Mouse (Mus musculus) adrenal gland, adult 18-20 months (tissue): ENCODE results near the gene Zfp169. TPM values are rescaled to one million over a fixed set of nuclear protein-coding genes. Genes with fewer than 3 reads are reported as not detected.

Source experiments
- DNase-seq, 2 experiments: peaks; one replicate each; pipeline ENCODE4 v3.0.0; 2021 to 2022; ENCODE audit warnings: low spot score in 2 of 2
- long read RNA-seq, 2 experiments: library from polyadenylated mRNA; stranded (forward); transcript quantifications; one replicate each; pipeline ENCODE4 v2.0.0; 2021
- total RNA-seq, 2 experiments: library from RNA; stranded (reverse); gene quantifications; 1 replicate in 1 of 2; 2 replicates in 1 of 2; pipeline ENCODE4 v1.2.3; 2021

Gene Zfp169
- 1 to 10 TPM; 7.2 to 7.4 TPM for total RNA-seq
- long read RNA-seq, experiment 1, result 0 reads
- long read RNA-seq, experiment 2, partial matches to known transcripts, result 0 of 7 reads
- long read RNA-seq, experiment 2, other reads (novel, unspliced or antisense), result 6 of 7 reads

DNA sequence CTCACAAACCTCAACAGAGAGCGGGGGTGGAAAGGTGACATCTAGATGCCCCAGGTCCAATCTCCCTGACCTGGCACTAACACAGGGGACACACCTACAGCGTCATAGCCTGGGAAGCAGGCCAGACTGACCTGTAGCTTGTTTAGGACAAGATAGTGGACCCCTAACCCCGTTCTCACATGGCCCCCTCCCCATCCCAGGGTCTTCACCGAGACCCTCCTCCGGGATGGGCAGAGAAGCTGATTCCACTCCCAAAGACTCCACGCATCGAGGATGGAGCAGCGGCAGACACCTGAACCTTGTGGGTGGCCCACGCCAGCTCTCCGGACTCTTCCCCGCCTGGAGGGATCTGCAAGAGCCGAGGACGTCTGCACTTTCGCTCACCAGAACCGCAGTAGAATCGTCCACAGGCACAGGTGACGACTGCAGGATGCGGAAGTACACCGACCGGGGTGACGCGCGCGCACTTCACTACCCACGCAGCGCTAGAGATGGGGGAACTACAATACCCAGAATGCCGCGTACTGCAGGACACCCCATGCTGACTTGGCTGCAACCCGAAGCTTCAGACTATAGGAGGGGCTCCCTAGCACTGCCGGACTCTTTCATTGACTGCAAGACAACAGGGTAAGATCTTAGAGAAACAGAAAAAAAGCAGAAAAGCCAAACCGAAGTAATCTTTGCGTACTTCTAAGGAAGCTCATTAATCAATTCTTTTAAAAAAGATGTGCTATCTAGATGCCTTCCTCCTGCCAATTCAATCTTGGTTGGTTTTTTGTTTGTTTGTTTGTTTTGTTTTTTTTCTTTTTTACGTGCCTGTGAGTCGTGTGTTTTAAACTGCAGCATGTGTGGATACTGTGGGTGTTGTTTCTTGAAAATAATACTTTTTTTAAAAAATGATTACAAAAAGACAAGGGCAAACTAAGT, at the start of gene Zfp169, which contains the start of gene A830005F24Rik:
Zfp169 (minus strand) TSS at position 449 of the 927 bp plus-strand sequence.
A830005F24Rik (plus strand) TSS at position 568 of the 927 bp plus-strand sequence.
- DNase-seq, result peak; percentile 67

DNA sequence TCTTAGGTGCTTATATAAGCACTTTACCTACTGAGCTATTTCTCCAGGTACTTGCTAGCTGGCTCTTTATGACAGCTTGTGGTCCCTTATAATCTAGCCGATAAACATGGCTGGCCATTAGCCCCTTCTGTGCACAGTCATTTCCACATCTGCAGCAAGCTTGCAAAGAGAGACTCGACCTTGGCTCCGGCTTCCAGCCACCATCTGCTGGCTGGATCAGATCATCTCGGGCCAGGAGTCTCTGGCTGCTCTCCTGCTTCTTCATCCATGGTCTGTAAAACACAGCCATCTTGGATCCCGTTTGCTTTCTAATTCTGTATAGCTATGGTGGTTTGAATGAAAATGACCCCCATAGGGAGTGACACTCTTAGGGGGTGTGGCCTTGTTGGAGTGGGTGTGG, 49.1 kb upstream of the Zfp169 start:
- no peak for DNase-seq

DNA sequence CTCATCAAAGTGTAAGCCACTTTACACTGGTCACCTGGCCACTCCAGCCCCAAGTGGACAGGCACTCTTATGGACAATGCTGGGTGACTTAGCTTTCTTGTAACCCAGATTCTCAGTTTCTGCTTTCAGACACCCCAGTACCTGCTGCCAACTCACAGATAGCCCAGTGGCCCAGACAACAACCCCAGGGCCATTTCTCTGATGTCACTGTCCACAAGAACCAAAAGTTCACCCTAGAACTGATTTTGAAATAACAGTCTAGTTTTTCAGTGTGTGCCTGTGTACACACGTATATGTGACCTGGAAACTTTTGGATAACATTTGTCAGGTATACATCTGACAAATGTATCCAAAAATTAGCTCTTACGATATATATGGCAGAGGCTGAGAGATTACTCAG, 48.2 kb upstream of the Zfp169 start:
- DNase-seq, result no peak

DNA sequence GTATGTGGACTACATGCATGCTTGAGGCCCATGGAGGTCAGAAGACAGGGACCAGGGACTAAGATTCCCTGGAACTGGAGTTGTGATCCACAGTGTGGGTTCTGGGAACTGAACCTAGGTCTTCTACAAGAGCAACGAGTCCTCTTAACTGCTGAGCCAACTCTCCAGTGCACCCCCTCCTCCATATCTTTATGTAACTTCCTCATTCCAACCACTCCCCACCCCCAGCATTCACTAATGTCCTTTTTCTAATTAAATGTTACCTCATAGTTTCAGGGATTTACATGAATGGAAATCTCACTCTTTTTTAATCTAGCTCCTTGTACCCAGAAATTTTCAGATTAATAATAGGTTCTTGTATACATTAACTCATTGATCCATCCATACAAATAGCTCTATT, 42.7 kb upstream of the Zfp169 start:
- DNase-seq, result no peak

DNA sequence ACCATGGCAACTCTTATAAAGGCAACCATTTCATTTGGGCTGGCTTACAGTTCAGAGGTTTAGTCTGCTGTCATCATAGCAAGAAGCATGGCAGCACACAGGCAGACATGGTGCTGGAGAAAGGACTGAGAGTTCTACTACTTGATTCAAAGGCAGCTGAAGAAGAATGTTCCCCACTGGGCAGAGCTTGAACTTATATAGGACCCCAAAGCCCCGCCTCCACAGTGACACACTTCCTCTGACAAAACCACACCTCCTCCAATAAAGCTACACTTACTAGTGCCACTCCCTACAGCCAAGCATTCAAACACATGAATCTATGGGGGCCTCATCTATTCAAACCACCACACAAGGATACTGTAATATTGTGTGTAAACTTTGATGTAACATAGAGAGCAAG, 41.3 kb upstream of the Zfp169 start:
- DNase-seq, result no peak

DNA sequence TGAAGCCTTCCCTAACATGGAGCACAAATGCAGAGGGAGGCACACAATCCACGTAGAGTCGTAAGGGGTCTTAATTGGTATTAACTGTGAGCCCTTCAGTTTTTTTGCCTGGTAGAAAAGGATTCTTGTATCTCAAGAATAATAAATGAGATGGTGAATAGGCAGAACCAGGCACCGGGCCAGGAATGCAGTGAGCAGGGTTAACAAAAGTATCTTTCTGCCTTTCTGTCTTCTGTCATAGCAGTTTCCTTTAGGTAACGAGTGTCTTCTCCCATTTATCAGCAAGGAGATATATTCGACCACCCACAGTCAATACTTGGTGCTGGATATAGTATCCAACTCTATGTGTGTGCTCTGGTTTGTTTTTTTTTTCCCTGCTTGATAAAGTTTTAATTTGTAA, 40.3 kb upstream of the Zfp169 start:
- DNase-seq, result no peak

DNA sequence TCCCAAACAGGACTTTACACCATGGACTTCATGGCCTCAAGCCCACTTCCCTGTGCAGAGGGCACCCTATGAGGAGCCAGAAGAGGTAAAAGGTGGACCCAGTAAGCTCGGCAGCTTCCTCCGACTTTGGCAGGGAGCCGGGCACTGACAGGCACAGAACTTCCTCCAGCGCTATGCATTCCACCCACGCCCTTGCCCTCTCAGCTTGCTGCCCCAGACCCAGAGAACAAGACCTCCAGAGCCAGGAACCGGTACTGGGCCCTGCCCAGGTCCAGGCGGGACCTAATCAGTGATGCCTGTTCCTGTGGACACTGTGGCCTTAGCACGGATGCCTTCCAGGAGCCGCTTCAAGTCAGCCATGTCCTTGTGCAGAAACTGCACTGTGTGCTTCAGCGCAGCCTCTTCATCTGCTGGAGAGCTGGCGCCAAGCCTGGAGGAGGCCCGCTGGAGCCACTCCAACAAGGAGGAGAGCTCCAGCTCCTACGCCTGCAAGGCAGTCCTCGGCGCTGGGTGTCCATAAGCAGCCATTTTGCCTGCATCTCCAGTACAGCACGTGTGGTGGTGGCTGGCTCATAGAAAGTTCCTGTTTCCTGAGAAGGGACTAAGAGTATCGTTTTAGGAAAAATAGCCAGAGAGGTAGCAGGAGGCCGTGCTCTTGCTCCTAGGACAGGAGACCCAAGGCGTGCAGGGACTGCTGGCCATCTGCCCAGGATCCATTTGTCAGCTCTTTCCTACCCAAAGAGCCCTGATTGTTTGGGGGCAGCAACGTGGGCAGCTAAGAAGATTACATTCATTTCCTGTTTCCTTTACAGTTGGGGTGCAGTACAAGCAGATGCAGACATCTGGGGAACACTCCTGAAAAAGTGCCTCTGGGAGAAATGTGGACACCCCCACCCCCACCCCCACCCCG, 39.2 kb upstream of the Zfp169 start:
- peak; percentile 83 to 88 for DNase-seq

DNA sequence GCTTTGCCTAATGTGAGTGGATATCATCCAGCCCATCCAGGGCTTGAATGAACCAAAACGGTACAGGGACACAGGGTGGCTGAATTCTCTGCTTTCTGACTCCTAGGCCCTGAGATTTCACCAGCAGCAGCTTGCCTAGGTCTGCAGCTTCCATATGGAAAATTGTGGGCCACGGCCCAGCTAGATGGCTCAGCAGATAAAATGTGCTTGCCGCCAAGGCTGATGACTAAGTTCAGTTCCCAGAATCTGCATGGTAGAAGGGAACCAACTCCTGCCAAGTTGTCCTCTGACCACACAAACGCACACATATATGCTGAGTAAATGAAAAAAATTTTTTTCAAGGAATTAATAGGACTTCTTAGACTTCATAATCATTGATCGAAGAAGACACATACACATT, 35.0 kb upstream of the Zfp169 start:
- no peak for DNase-seq

DNA sequence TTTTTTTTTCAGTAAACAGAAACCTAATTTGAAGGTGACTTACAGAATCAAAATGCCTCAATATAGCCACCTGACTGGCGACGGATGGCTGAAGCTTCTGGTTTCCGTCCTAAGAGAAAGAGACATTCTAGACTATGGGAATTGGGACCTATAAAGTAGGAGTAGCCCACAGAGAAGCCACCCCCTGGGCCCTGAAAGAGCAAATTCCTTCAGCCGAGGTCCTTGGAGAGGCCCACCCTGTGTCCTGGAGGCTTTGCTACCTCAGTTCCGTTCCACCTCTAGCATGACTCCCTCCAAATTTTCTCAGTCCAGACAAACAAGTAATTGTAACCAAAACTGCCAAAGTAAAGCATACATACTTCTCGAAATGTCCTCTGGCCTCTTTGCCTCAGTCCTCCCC, 34.4 kb upstream of the Zfp169 start:
- DNase-seq, result no peak

DNA sequence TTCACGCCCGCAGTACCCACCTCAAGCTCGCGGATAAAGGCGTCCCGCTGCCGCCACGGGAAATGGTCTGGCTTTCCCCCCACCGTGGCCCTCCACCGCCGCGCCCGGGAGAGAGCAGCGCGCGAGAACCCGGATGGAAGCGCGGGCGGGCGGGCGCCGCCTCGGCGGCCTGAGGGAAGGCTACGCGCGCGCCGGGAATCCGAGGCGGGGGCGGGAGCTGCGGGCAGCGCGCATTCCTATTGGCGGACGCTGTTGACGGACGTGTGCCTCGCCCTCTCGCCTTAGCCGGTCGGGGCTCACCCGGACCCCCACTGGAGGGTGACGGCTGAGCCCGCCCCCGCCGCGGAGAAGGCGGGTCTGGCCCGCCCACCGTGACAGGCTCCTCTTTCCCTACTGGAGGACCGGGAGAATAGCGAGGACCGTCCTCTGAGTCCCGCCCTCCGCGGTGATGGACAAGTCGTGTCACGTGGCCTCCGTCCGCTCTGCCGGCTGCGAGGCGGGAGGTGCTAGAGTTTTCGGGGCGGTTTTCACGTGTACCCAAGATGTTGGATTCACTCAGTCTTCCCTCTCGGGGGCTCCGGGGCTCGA, 33.2 kb upstream of the Zfp169 start:
- DNase-seq, result peak; percentile 98 to 99

DNA sequence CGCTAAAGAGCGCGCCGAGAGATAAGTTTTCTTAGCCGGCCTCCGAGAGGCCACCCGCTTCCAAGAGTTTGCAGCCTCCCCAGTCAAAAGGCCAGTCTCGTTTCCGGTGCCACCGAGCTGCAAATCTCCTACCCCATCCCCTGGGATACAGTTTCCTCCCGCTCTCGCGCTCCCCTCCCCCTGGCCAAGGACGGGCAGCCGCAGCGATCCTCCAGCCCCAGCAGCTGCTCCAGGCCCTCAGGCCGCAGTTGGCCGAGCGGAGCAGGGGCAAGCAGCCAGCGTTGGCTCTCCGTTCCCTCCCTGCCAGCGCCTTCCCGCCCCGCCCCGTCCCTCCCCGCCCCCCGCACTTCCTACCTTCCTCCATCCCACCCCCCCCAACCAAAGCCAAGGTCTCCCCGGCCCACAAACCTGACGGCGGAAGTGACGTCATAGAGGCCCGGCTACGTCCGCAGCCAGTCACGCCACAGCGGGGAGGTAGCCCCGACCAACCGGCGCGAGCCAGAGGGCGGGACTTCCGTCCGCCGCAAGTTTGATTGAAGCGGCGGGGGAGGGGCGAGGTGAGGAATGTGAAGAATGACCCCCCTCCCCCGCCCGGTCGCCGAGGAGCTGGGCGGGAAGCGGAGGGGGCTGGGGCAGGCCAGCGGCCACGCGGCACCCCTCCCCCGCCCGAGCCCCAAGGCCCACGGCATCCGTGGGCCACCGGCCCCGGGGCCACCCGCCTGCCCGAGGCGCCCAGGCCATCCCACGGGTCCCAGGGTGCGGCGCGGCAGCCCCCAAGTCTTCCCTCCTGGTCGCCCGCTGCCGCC, 32.4 kb upstream of the Zfp169 start:
- DNase-seq, result peak; percentile 91

DNA sequence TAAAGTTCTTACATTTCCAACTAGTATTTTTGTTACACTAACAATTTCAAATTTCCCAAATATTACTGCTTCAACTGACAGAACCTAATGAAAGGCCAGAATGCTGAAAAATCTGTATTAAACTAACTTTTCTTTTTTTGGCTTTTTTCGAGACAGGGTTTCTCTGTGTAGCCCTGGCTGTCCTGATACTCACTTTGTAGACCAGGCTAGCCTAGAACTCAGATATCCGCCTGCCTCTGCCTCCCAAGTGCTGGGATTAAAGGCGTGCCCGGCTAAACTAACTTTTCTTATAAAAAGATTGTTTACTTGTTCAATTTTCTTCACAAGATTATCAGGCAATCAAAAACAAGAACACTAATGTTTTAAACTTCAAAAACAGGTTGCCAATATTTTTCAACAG, 31.6 kb upstream of the Zfp169 start:
- no peak for DNase-seq

DNA sequence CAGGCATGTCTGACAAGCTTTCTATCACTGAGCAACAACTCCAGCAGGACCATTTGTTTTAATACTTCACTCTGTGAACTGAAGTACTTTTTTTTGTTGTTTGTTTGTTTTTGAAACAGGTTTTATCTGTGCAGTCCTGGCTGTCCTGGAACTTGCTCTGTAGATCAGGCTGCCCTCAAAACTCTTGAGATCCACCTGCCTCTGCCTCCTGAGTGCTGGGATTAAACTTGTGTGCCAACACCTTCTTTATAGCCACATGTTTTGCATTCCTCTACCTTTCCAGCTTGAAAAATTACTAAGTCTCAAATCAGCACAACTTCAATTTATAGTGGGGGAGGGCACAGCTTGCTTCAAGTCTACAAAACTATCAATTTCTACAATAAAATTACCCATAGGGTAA, 31.1 kb upstream of the Zfp169 start:
- DNase-seq, result no peak

DNA sequence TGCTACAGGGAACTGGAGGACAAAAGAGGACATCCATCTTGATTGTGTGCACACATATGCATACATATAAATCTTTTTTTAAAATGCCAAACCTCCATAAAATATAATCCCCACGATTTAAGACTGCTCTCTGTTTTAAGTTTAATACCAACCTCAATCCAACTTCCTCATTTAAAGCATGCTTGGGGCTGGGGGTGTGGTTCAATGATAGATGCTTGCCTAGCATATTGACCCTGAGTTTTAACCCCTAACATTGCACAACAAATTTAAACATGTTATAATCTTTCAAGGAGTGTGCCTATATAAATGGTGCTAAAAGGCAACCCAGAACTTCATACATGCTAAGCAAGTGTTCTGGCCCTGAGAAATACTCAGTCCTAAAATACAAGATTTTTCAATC, 27.2 kb upstream of the Zfp169 start:
- DNase-seq, result no peak

DNA sequence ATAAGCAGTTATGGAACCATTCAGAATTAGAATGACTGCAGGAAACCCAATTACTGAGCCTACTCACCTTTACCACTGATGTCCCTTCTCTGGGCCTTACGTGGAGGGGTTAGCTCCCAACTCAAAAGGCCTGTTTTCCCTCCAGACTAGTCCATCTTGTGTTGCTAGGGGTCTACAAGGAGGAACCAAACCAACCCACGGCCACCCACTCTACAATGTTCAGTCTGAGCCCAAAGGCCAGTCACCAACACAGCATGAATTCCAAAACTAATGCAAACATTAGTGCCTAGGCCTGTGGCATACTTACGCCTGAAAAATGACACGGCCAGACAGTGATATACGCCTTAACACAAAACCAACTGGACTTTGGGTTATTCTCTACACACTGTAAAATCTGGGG, 20.2 kb upstream of the Zfp169 start:
- DNase-seq, result no peak

DNA sequence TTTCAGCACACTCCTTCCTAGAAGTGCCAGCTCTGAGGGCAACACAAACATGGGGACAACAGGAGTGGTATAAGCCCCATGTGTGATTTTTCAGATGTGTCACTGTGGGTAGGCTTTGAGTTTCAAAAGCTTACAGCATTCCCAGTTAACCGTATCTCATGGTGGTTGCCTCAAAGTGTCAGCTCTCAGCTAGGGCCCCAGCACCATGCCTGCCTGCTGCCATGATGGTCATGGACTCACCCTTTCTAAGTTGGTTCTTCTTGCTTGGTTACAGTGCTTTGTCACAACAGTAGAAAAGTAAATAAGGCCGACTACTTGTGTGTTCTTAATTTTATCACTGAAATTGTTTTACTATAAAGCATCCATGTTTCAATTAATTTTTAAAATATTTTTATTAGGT, 18.2 kb upstream of the Zfp169 start:
- DNase-seq, result no peak

DNA sequence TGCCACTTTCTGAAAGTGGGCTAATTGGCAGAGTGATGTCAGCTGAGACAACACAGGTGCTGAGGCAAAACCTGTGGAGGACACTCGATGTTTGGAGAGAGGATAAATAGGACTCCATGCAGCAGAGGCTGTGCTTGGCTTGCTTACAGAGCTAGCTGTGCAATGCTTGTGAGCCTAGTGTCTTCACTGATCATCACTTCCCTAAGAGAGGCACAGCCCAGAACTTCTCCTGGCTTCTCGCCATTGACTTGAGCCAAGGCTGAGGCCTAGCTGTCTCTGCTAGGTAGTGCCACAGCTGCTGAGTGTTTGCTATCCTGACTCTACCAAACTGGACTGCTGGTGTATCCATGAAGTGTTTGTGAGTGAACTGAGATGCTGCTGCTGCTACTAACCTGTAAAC, 17.4 kb upstream of the Zfp169 start:
- peak in 1 of 2 experiments; percentile 49 for DNase-seq

DNA sequence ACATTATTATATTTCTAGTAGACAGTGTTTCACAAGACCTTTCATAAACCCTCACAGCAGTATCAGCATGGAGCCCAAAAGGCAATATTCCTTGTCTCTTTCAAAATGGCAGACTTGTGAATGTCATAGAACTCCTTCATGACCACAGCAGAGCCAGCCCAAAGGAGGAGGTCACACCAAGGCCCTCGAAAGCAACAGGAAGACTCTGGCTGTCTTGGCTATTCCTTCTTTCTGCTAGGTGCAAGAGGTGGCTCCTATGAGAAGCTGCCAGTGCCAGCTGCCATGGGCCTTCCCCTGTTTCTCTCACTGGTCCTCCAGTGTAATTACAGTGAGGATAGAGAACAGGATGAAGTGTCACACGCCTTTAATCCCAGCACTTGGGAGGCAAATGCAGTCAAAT, 15.8 kb upstream of the Zfp169 start:
- no peak for DNase-seq

DNA sequence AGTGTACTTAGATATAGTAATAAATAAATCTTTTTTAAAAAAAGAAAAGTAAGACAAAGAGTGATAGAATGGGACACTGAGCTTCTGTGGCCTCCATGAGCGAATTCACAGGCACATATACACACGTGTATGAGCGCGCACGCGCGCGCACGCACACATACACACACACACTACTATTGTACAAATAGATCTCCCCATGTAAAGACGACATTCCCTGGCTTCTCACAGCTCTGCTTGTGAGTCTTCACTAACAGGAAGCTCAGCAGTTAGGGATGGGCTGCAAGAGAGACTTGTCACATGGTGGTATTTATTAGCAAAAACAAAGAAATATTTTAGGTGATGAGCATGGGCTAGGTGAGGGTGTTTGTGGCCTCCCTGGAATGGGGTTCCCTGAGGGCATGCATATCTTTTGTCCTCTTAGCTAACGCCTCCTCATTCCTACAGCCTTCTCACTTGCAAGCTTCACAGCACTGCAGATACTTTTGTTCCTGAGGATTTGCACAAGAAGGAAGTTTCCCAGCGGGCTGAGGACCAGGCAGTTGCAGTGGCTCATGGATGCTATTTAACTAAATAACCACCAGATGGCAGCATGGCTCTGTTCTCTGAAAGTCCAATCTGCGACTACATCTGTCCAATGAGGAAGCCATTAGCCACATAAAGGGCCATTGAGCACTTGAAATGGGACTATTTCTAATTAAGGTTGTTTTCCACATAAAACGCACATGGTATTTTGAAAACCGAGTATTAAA, 15.0 kb upstream of the Zfp169 start:
- DNase-seq, result no peak

DNA sequence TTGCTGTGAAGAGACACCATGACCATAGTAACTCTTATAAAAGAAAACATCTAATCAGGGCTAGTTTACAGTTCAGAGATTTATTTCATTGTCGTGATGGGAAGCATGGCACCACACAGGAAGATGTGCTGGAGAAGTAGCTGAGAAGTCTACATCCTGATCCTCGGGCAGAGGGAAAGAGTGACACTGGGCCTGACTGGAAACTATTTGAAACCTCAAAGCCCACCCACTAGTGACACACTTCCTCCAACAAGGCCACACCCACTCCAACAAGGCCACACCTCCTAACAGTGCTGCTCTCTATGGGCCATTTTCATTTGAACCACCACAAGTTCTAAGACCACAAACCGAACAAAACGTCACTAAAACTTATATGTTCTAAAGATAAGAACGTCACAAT, 12.5 kb upstream of the Zfp169 start:
- DNase-seq, result no peak
